Mouse (Mus musculus): ENCODE measurements at regions not wholly inside any gene's neighbourhood (a gene's known extent, or its start where the extent isn't known, plus 50 kb on each side); places are given as distances from the start of the nearest gene placed in this dataset.

- no peaks in the 10 kb centered on the region for H3K4me1 ChIP-seq (ENCODE audit: insufficient read depth, low read depth, low read length)
- H3K4me2 ChIP-seq (replicated peaks; ENCODE audit: low read depth, low read length): no peak overlapping the region
- 71% methylated on average over 8 of the region's 8 CpGs for WGBS
- H3K4me3 ChIP-seq (ENCODE audit: low read depth, low read length): no peak overlapping the region
- ATAC-seq (no peak), DNase-seq (ENCODE audit: low spot score) (no peak)
- H3K9ac ChIP-seq (replicated peaks; ENCODE audit: low read depth): no peak overlapping the region
- H3K27ac ChIP-seq (ENCODE audit: low read length): no peak overlapping the region
- H3K9me3 ChIP-seq (ENCODE audit: low read length): no peaks in the 10 kb centered on the region
- TF ChIP-seq EP300 (IDR thresholded peaks at IDR 0.05) (no peak), CTCF (IDR thresholded peaks at IDR 0.05) (no peak)
- no peaks in the 10 kb centered on the region for H3K36me3 ChIP-seq (ENCODE audit: insufficient read depth, low read length)
- no peaks in the 10 kb centered on the region for H3K27me3 ChIP-seq (replicated peaks; ENCODE audit: insufficient read depth, low read length)
Measured at GRCm38 (mm10) chr4:127594081-127594480, 236.1 kb upstream of the Gjb5 start.

- Histone ChIP-seq H3K27me3 (replicated peaks; ENCODE audit: insufficient read depth, low read length) (no peaks in the 10 kb centered on the region), H3K36me3 (ENCODE audit: insufficient read depth, low read length) (no peaks in the 10 kb centered on the region), H3K9ac (replicated peaks; ENCODE audit: low read depth) (no peak overlapping the region), H3K4me2 (replicated peaks; ENCODE audit: low read depth, low read length) (no peak overlapping the region), H3K4me3 (ENCODE audit: low read depth, low read length) (no peak overlapping the region), H3K4me1 (ENCODE audit: insufficient read depth, low read depth, low read length) (no peaks in the 10 kb centered on the region), H3K9me3 (ENCODE audit: low read length) (no peaks in the 10 kb centered on the region), H3K27ac (ENCODE audit: low read length) (no peak overlapping the region)
- ATAC-seq (no peak), DNase-seq (ENCODE audit: low spot score) (no peak)
- 29% methylated on average over 3 of the region's 3 CpGs for WGBS
- TF ChIP-seq CTCF (IDR thresholded peaks at IDR 0.05) (no peak), EP300 (IDR thresholded peaks at IDR 0.05) (no peak)
Measured at GRCm38 (mm10) chr4:127591540-127591939, 233.6 kb upstream of the Gjb5 start.

DNA sequence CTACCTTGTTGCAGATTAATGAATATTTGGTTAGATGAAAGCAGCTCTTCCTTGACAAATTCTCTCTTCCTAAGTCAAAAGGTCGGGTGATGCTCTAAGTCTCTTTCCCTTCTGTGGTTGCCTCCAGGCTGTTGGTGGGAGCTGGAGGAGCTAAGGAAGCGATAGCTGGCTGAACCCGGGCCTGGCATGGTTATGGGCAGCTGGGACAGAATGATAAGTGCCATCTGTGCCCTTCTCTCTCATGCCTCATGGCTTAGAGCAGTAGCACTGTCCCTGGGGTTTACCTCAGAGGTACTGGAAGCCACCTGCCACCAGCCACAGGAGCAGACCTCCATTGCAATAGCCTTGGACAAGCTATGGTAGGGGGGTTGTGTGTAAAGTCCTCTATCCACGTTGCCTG is 228.8 kb upstream of the Gjb5 start:
- Histone ChIP-seq H3K36me3 (ENCODE audit: insufficient read depth, low read length) (no peaks in the 10 kb centered on the region), H3K9ac (replicated peaks; ENCODE audit: low read depth) (no peak overlapping the region), H3K27ac (ENCODE audit: low read length) (no peak overlapping the region), H3K4me2 (replicated peaks; ENCODE audit: low read depth, low read length) (no peak overlapping the region), H3K27me3 (replicated peaks; ENCODE audit: insufficient read depth, low read length) (no peaks in the 10 kb centered on the region), H3K4me3 (ENCODE audit: low read depth, low read length) (no peak overlapping the region), H3K4me1 (ENCODE audit: insufficient read depth, low read depth, low read length) (no peaks in the 10 kb centered on the region), H3K9me3 (ENCODE audit: low read length) (no peaks in the 10 kb centered on the region)
- TF ChIP-seq CTCF (IDR thresholded peaks at IDR 0.05) (no peak), EP300 (IDR thresholded peaks at IDR 0.05) (no peak)
- 51% methylated on average over 4 of the region's 4 CpGs for WGBS
- DNase-seq (ENCODE audit: low spot score) (no peak), ATAC-seq (no peak)

DNA sequence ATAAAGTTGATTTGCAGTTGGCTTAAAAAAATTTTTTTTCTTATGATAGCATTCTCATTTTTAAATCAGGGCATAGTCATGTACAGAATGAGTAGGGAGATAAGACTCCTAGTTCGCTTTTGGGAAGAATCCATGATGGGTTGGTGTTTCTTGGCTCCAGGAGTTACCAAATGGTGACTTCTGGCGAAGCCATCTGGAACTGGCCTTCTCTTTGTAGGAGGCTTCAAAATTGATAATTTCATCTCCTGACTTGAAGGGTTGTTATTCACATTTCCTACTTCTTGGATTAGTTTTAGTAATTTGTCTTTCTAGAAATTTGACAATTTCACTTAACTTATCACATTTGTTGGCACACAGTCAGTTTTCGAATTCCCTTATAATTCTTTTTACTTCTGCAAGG is 218.5 kb upstream of the Gjb5 start:
- H3K9ac ChIP-seq (replicated peaks; ENCODE audit: low read depth): no peak overlapping the region
- H3K27me3 ChIP-seq (replicated peaks; ENCODE audit: insufficient read depth, low read length): no peaks in the 10 kb centered on the region
- H3K4me3 ChIP-seq (ENCODE audit: low read depth, low read length): no peak overlapping the region
- no peak overlapping the region for H3K27ac ChIP-seq (ENCODE audit: low read length)
- TF ChIP-seq EP300 (IDR thresholded peaks at IDR 0.05) (no peak), CTCF (IDR thresholded peaks at IDR 0.05) (no peak)
- no peaks in the 10 kb centered on the region for H3K9me3 ChIP-seq (ENCODE audit: low read length)
- DNase-seq (ENCODE audit: low spot score) (no peak), ATAC-seq (no peak)
- H3K4me2 ChIP-seq (replicated peaks; ENCODE audit: low read depth, low read length): no peak overlapping the region
- WGBS: 75% methylated on average over 3 of the region's 3 CpGs
- H3K4me1 ChIP-seq (ENCODE audit: insufficient read depth, low read depth, low read length): no peaks in the 10 kb centered on the region
- no peaks in the 10 kb centered on the region for H3K36me3 ChIP-seq (ENCODE audit: insufficient read depth, low read length)

DNA sequence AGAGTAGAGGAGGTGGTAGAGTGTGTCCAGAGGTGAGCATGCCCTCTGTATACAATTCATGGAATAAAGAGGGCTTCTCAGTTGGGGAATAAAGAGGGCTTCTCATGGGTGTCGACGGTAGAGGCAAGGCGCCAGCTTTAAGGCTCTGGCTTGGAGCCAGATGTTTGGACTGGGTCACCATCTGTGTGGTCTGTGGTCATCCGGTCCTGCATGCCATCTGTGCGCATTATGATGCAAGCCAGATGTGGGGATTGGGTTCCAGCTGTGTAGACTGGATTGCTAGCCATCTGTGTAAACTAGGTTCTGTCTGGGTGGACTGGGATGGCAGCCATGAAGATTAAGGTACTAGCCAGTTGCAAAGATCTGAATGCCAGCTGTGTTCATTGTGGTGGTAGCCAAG is 204.6 kb upstream of the Gjb5 start:
- no peaks in the 10 kb centered on the region for H3K4me1 ChIP-seq (ENCODE audit: insufficient read depth, low read depth, low read length)
- no peak overlapping the region for H3K27ac ChIP-seq (ENCODE audit: low read length)
- no peak for ATAC-seq
- H3K4me2 ChIP-seq (replicated peaks; ENCODE audit: low read depth, low read length): no peak overlapping the region
- H3K9ac ChIP-seq (replicated peaks; ENCODE audit: low read depth): no peak overlapping the region
- TF ChIP-seq EP300 (IDR thresholded peaks at IDR 0.05): no peak
- no peak for TF ChIP-seq CTCF (IDR thresholded peaks at IDR 0.05)
- H3K9me3 ChIP-seq (ENCODE audit: low read length): no peaks in the 10 kb centered on the region
- WGBS: 77% methylated on average over 5 of the region's 5 CpGs
- H3K4me3 ChIP-seq (ENCODE audit: low read depth, low read length): no peak overlapping the region
- DNase-seq (ENCODE audit: low spot score): no peak
- H3K36me3 ChIP-seq (ENCODE audit: insufficient read depth, low read length): no peaks in the 10 kb centered on the region
- H3K27me3 ChIP-seq (replicated peaks; ENCODE audit: insufficient read depth, low read length): no peaks in the 10 kb centered on the region

- TF ChIP-seq CTCF (IDR thresholded peaks at IDR 0.05) (no peak), EP300 (IDR thresholded peaks at IDR 0.05) (no peak)
- no peak for DNase-seq (ENCODE audit: low spot score)
- no peak overlapping the region for H3K9ac ChIP-seq (replicated peaks; ENCODE audit: low read depth)
Measured at GRCm38 (mm10) chr4:127558572-127558971, 200.6 kb upstream of the Gjb5 start.

More at GRCm38 (mm10) chr4:127558572-127558971, 200.6 kb upstream of the Gjb5 start:
- H3K36me3 ChIP-seq (ENCODE audit: insufficient read depth, low read length): no peaks in the 10 kb centered on the region
- 60% methylated on average over 7 of the region's 7 CpGs for WGBS
- no peaks in the 10 kb centered on the region for H3K4me1 ChIP-seq (ENCODE audit: insufficient read depth, low read depth, low read length)
- no peaks in the 10 kb centered on the region for H3K27me3 ChIP-seq (replicated peaks; ENCODE audit: insufficient read depth, low read length)
- no peak overlapping the region for H3K4me3 ChIP-seq (ENCODE audit: low read depth, low read length)
- no peak for ATAC-seq
- no peak overlapping the region for H3K27ac ChIP-seq (ENCODE audit: low read length)
- H3K9me3 ChIP-seq (ENCODE audit: low read length): no peaks in the 10 kb centered on the region
- H3K4me2 ChIP-seq (replicated peaks; ENCODE audit: low read depth, low read length): no peak overlapping the region

Data from lung, postnatal 0 days (tissue).